ENCODE assay signal across 16 mouse cellular contexts in genomic region chr5:148151894-148152599, GRCm38 (mm10).
DNase-seq lines count a peak whose midpoint lies in the region; ATAC-seq and TF ChIP-seq lines count a peak whose summit lies in the region.
"Had no signal": no experiment of that assay in that cellular context is flagged by ENCODE, and none has a peak within 500 bp of the region (broad histone marks: within the 10 kb centered on the region; RNA-seq: fewer than 3 reads in every experiment).

No protein-coding gene starts in this region.

- no peak overlapping the region for H3K9ac ChIP-seq in lung, embryonic 16.5 days (ENCODE audit: low read length)
- no peak overlapping the region for H3K9ac ChIP-seq in forebrain, postnatal 0 days
- no peak overlapping the region for H3K9ac ChIP-seq in hindbrain, embryonic 15.5 days
- no peak overlapping the region for H3K9ac ChIP-seq in midbrain, postnatal 0 days (replicated peaks; ENCODE audit: low read length, poor library complexity, severe bottlenecking)
- H3K9ac ChIP-seq: limb, embryonic 12.5 days; liver, embryonic 15.5 days had no signal

- H3K9me3 ChIP-seq in lung, embryonic 16.5 days (ENCODE audit: control insufficient read depth, low read length): no peaks in the 10 kb centered on the region
- no peaks in the 10 kb centered on the region for H3K9me3 ChIP-seq in forebrain, postnatal 0 days (ENCODE audit: low read length)
- no peaks in the 10 kb centered on the region for H3K9me3 ChIP-seq in hindbrain, embryonic 15.5 days
- H3K9me3 ChIP-seq in midbrain, postnatal 0 days (ENCODE audit: low read length): no peaks in the 10 kb centered on the region
- H3K9me3 ChIP-seq: liver, embryonic 15.5 days had no signal

- H3K4me1 ChIP-seq in lung, embryonic 16.5 days (replicated peaks; ENCODE audit: control insufficient read depth, insufficient read depth, low read length): 0 out of 2 replicates have a peak, but pooled peaks cover 2% of the 10 kb centered on the region
- 0 out of 2 replicates have a peak, but pooled peaks cover 6% of the 10 kb centered on the region for H3K4me1 ChIP-seq in forebrain, postnatal 0 days (ENCODE audit: insufficient read depth)
- peaks cover 37% of the 10 kb centered on the region for H3K4me1 ChIP-seq in hindbrain, embryonic 15.5 days (replicated peaks)
- H3K4me1 ChIP-seq in midbrain, postnatal 0 days (ENCODE audit: insufficient read depth, low read length): peaks cover 5% of the 10 kb centered on the region; the same call in 1 of the 2 replicates
- H3K4me1 ChIP-seq: liver, embryonic 15.5 days had no signal

- no peaks in the 10 kb centered on the region for H3K36me3 ChIP-seq in lung, embryonic 16.5 days (ENCODE audit: control insufficient read depth, insufficient read depth, low read length)
- no peaks in the 10 kb centered on the region for H3K36me3 ChIP-seq in forebrain, postnatal 0 days (ENCODE audit: insufficient read depth)
- no peaks in the 10 kb centered on the region for H3K36me3 ChIP-seq in hindbrain, embryonic 15.5 days
- H3K36me3 ChIP-seq in midbrain, postnatal 0 days (ENCODE audit: insufficient read depth, low read length): no peaks in the 10 kb centered on the region
- H3K36me3 ChIP-seq: G1E; limb, embryonic 12.5 days; liver, embryonic 15.5 days had no signal

- no peaks in the 10 kb centered on the region for H3K27me3 ChIP-seq in lung, embryonic 16.5 days (ENCODE audit: control insufficient read depth, insufficient read depth, low read depth, low read length)
- H3K27me3 ChIP-seq in forebrain, postnatal 0 days (ENCODE audit: insufficient read depth, low read length): no peaks in the 10 kb centered on the region
- no peaks in the 10 kb centered on the region for H3K27me3 ChIP-seq in hindbrain, embryonic 15.5 days
- no peaks in the 10 kb centered on the region for H3K27me3 ChIP-seq in midbrain, postnatal 0 days (ENCODE audit: insufficient read depth, low read length)
- H3K27me3 ChIP-seq: liver, embryonic 15.5 days had no signal

- no peak for TF ChIP-seq CTCF in forebrain, postnatal 0 days (IDR thresholded peaks at IDR 0.05; ENCODE audit: low read depth)
- no peak for TF ChIP-seq CTCF in midbrain, postnatal 0 days (IDR thresholded peaks at IDR 0.05)

- H3K27ac ChIP-seq in lung, embryonic 16.5 days (ENCODE audit: low read length): no peak overlapping the region
- H3K27ac ChIP-seq in forebrain, postnatal 0 days (ENCODE audit: low read depth, low read length): no peak overlapping the region
- peak overlapping the region; percentile 74 for H3K27ac ChIP-seq in hindbrain, embryonic 15.5 days (replicated peaks)
- H3K27ac ChIP-seq in midbrain, postnatal 0 days (ENCODE audit: low read depth, low read length): no peak overlapping the region
- H3K27ac ChIP-seq: limb, embryonic 12.5 days; liver, embryonic 15.5 days; stomach, postnatal 0 days had no signal

- no peak overlapping the region for H3K4me3 ChIP-seq in lung, embryonic 16.5 days (ENCODE audit: low read length)
- H3K4me3 ChIP-seq in forebrain, postnatal 0 days (ENCODE audit: low read depth, low read length): no peak overlapping the region
- H3K4me3 ChIP-seq in hindbrain, embryonic 15.5 days: no peak overlapping the region
- H3K4me3 ChIP-seq in midbrain, postnatal 0 days (ENCODE audit: low read depth, low read length): no peak overlapping the region
- H3K4me3 ChIP-seq: limb, embryonic 12.5 days; liver, embryonic 15.5 days had no signal

- DNase-seq in lung, postnatal 25 days (ENCODE audit: low spot score): no peak
- no peak for DNase-seq in forebrain, postnatal 0 days
- no peak for DNase-seq in midbrain, postnatal 0 days (ENCODE audit: low spot score)
- no peak for DNase-seq in urinary bladder, postnatal 14 days (ENCODE audit: low spot score)
- no peak for DNase-seq in testis, postnatal 10 days (ENCODE audit: low spot score)
- no peak for DNase-seq in adrenal gland, adult 18-20 months (ENCODE audit: low spot score in 2 of 2)
- DNase-seq: adrenal gland, adult 2 months; cerebellum, adult 2 months; kidney, adult 18-20 months; thymus, postnatal 36 days had no signal

- 46% methylated on average over 14 of the region's 14 CpGs for WGBS in lung, embryonic 16.5 days
- 36% methylated on average over 14 of the region's 14 CpGs for whole genome bisulfite sequencing in forebrain, postnatal 0 days
- WGBS in hindbrain, embryonic 15.5 days: 31% methylated on average over 14 of the region's 14 CpGs
- 24% methylated on average over 14 of the region's 14 CpGs for WGBS in midbrain, postnatal 0 days

- ATAC-seq in lung, embryonic 16.5 days (ENCODE audit: low read depth): peak; percentile 47; the same call in 1 of the 2 replicates
- peak; percentile 45; the same call in 1 of the 2 replicates for ATAC-seq in forebrain, postnatal 0 days
- peak; percentile 52; the same call in 1 of the 2 replicates for ATAC-seq in hindbrain, embryonic 15.5 days (ENCODE audit: low FRiP score, low read depth)
- ATAC-seq in midbrain, postnatal 0 days (ENCODE audit: low FRiP score): no peak

- H3K4me2 ChIP-seq in lung, embryonic 16.5 days (ENCODE audit: low read depth, low read length): no peak overlapping the region; the same call in 1 of the 2 replicates
- peak overlapping the region; percentile 26; the same call in 1 of the 2 replicates for H3K4me2 ChIP-seq in forebrain, postnatal 0 days (ENCODE audit: low read depth)
- peak overlapping the region; percentile 40 for H3K4me2 ChIP-seq in hindbrain, embryonic 15.5 days
- H3K4me2 ChIP-seq in midbrain, postnatal 0 days (ENCODE audit: low read depth, low read length, poor library complexity, severe bottlenecking): 0 out of 2 replicates have a peak overlapping the region, but pooled peaks have one; percentile 6
- H3K4me2 ChIP-seq: limb, embryonic 12.5 days; liver, embryonic 15.5 days had no signal
